Mouse (Mus musculus) embryonic stem cell, embryonic (primary cell): ENCODE measurements around the gene Pkdcc.

Source experiments
- CTCF ChIA-PET, 4 experiments: fragments of 300-600 bp in 2 of 4; fragments of 350-600 bp in 2 of 4; sonication (Branson Sonifier 250); formaldehyde crosslinking; loops; one replicate each; lab custom pipeline; 2022; ENCODE audit warnings: inconsistent platforms in 2 of 4; lab: Charles Lee
- POLR2A ChIA-PET, 4 experiments: fragments of 300-600 bp in 2 of 4; fragments of 350-600 bp in 2 of 4; sonication (Branson Sonifier 250); formaldehyde crosslinking; loops; one replicate each; lab custom pipeline; 2022; ENCODE audit warnings: antibody characterized with exemption in 4 of 4, inconsistent platforms in 1 of 4; lab: Charles Lee

Pkdcc gene

GRCm38 (mm10) chr17:83207296-83207695 lies 7.8 kb upstream of the Pkdcc start:
- CTCF ChIA-PET, result interaction anchor here in 2 of 4 experiments (0.5 to 0.6 kb wide), 2 partner anchors 234 to 458 kb away, joined by 3 read pairs; no protein-coding TSS in a partner anchor
- POLR2A ChIA-PET, result interaction anchor here in 1 of 4 experiments (0.7 kb wide), 1 partner anchor 40 kb away, joined by 3 read pairs; no protein-coding TSS in a partner anchor

DNA sequence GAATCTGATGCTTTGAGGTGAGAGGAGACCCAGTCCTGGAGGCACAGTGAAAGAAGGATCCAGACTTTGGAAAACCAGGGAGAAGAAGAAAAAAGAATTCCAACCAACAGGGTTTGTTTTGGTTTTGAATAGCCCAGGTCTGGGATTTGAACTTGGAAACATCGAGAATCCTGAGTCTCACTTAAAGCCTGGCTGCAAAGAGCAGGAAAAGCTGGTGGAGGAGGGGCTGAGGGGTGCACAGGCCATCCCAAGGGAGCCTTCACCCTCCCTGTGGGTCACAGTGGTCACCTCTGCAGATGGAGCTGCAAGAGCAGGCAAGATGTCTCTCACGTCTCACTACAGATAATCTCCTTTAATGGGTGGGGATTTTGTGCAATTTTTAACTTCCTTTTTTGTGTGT lies 6.6 kb upstream of the Pkdcc start:
- POLR2A ChIA-PET, result interaction anchor here in 1 of 4 experiments (0.6 kb wide), 1 partner anchor 200 kb away, joined by 3 read pairs; no protein-coding TSS in a partner anchor
- CTCF ChIA-PET, result interaction anchor here in 1 of 4 experiments (0.9 kb wide), 1 partner anchor 24 kb away, joined by 3 read pairs; no protein-coding TSS in a partner anchor

DNA sequence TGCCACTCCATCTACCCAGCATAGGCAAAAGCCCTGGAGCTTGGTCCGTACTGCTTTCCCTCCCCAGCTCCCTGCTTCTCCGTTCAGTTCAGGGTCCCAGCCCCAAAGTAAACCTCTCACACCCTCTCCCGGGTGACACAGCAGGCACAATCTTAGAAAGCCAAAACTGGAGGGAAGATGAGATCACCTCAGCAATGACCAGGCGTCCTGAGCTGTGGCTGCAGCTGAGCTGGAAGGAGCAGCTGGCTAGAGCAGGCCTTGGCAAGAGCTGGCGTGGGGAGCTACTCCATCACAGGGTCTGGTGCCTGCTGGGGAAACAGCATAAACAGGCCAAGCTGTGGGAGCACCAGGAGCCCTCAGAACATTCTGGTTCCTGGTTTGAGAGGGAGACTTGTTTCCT lies 4.6 kb upstream of the Pkdcc start:
- POLR2A ChIA-PET, result interaction anchor here in 1 of 4 experiments (0.6 to 1.4 kb wide), 2 partner anchors 14 to 145 kb away, joined by 3 to 4 read pairs; no protein-coding TSS in a partner anchor
- CTCF ChIA-PET, result interaction anchor here in 1 of 4 experiments (0.6 kb wide), 1 partner anchor 178 kb away, joined by 4 read pairs; no protein-coding TSS in a partner anchor

DNA sequence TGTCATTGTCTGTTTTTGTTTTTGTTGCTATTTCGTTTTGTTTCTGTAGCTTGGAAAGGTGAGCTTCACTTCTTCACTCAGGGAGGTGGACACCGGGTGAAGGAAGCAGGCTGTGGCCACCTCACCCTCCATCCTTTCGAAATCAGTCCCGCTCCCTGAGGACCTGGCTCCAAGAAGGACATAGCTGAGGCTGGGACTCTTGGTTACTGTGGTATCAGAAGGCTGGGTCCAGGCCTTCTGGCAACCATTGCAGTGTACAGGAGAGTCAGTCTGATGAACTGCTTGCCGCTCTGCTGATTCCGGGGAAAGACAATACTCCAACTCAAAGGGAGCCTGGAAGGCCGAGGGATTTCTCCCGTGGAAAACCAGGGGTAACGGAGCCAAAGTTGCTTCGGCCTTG lies 3.9 kb upstream of the Pkdcc start:
- CTCF ChIA-PET, result interaction anchor here in 1 of 4 experiments (0.6 kb wide), 2 partner anchors 152 to 177 kb away, joined by 3 to 4 read pairs; no protein-coding TSS in a partner anchor

GRCm38 (mm10) chr17:83212422-83212821 lies 2.7 kb upstream of the Pkdcc start:
- POLR2A ChIA-PET, result interaction anchor here in 1 of 4 experiments (1.3 to 1.5 kb wide), 2 partner anchors 17 to 30 kb away, joined by 3 read pairs; no protein-coding TSS in a partner anchor
- CTCF ChIA-PET, result interaction anchor here in 1 of 4 experiments (0.6 kb wide), 1 partner anchor 17 kb away, joined by 4 read pairs; no protein-coding TSS in a partner anchor

More for the DNA sequence above, 3.9 kb upstream of the Pkdcc start:
- POLR2A ChIA-PET, result interaction anchor here in 2 of 4 experiments (0.5 to 1.4 kb wide), 3 partner anchors 14 to 396 kb away, joined by 3 to 4 read pairs (median 4); no protein-coding TSS in a partner anchor

DNA sequence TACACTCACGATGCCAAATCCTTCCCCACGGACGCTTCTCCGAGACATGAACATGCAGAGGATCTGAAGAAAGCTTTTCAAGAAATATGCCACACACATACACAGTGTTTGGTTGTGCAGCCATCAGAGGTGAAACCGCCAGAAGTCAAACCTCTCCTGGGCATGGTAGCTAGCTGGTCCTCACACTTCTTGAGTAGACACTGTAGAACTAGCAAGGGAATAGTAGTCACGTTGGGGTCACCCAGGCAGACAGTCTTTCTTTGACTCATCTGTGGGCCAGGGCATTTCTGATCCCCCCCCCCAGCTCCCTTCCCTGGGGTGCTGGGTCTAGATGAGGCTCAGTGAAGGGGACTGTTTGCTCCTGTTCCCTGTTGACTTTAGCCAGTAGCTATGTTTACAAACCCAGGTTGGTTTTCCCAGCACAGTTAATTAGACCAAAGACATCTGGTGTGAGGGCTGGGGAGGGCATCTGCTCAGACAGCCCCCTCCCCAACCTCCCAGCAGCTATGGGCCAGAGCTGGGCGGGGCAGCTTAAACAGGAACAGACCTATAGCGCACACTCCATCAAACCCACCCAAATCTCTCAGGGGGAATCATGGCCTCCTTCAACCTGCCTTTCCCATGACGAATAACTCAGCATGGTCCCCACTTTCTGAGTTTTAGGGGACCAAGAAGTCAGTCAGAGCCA lies 1.7 kb upstream of the Pkdcc start:
- POLR2A ChIA-PET, result interaction anchor here in 2 of 4 experiments (1.3 to 2.4 kb wide), 5 partner anchors 11 to 47 kb away, joined by 3 to 12 read pairs (median 4); no protein-coding TSS in a partner anchor
- CTCF ChIA-PET, result interaction anchor here in 3 of 4 experiments (0.5 to 1.3 kb wide), 4 partner anchors 18 to 170 kb away, joined by 3 to 5 read pairs (median 4); no protein-coding TSS in a partner anchor

GRCm38 (mm10) chr17:83214161-83214592 lies 915 bp upstream of the Pkdcc start:
- ChIA-PET CTCF (interaction anchor here (0.5 to 1.3 kb wide), 6 partner anchors 10 to 293 kb away, joined by 3 to 5 read pairs (median 3); no protein-coding TSS in a partner anchor), POLR2A (interaction anchor here in 3 of 4 experiments (0.6 to 2.4 kb wide), 6 partner anchors 10 to 741 kb away, joined by 3 to 12 read pairs (median 4); no protein-coding TSS in a partner anchor)

GRCm38 (mm10) chr17:83215529-83216244 lies 595 bp downstream of the Pkdcc start:
- CTCF ChIA-PET, result interaction anchor here in 2 of 4 experiments (0.5 to 1.5 kb wide), 3 partner anchors 9 to 882 kb away, joined by 3 to 4 read pairs (median 3); no protein-coding TSS in a partner anchor
- POLR2A ChIA-PET, result interaction anchor here (0.5 to 2.4 kb wide), 4 partner anchors 9 to 124 kb away, joined by 3 to 12 read pairs (median 4); no protein-coding TSS in a partner anchor

GRCm38 (mm10) chr17:83216251-83216919 lies 1.3 kb downstream of the Pkdcc start:
- ChIA-PET POLR2A (interaction anchor here in 3 of 4 experiments (0.5 to 1.0 kb wide), 3 partner anchors 8 to 124 kb away, joined by 3 to 5 read pairs (median 4); no protein-coding TSS in a partner anchor), CTCF (interaction anchor here in 2 of 4 experiments (1.3 to 1.5 kb wide), 2 partner anchors 8 to 11 kb away, joined by 3 read pairs; no protein-coding TSS in a partner anchor)

DNA sequence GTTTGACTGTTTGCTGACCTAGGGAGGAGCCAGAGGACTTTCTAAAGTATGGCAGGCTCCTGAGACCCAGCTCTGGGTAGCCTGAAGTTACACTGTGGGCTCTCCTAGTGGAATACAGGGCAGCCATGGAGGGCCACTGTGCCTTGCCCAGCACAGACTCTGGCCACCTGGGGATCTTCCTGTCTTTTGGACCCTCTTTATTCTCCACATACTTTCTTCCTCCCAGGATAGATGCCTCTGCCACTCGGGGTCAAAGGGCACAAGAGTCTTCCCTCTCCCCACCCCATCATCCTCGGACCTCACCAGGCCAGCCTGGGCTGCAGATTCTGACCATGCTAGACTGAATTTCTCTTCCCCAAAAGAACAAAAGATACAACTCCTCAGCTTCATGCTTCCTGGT lies 3.1 kb downstream of the Pkdcc start:
- POLR2A ChIA-PET, result no interaction called here
- CTCF ChIA-PET, result interaction anchor here in 1 of 4 experiments (0.6 kb wide), 1 partner anchor 9 kb away, joined by 3 read pairs; no protein-coding TSS in a partner anchor

DNA sequence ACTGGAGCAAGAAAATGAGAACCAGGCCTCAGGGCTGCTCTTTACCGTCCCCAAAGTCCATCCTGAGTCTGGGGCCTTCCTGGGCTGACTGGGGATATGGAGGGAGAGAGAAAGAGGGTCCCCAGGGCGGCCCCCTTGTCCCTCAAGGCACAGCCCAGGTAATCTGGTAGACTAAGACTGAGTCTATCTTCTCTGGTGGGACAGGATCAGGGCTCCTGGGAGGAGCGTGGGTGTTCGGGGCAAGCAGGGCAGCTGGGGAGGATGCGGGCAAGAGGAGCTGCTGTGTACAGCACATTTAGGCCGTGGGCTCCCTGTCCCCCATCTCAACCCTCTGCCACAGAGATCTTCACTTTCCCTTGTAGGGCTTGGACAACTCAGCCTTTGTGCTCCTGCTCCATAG lies 3.6 kb downstream of the Pkdcc start:
- ChIA-PET CTCF (interaction anchor here in 1 of 4 experiments (0.6 kb wide), 1 partner anchor 9 kb away, joined by 3 read pairs; no protein-coding TSS in a partner anchor), POLR2A (no interaction called here)

DNA sequence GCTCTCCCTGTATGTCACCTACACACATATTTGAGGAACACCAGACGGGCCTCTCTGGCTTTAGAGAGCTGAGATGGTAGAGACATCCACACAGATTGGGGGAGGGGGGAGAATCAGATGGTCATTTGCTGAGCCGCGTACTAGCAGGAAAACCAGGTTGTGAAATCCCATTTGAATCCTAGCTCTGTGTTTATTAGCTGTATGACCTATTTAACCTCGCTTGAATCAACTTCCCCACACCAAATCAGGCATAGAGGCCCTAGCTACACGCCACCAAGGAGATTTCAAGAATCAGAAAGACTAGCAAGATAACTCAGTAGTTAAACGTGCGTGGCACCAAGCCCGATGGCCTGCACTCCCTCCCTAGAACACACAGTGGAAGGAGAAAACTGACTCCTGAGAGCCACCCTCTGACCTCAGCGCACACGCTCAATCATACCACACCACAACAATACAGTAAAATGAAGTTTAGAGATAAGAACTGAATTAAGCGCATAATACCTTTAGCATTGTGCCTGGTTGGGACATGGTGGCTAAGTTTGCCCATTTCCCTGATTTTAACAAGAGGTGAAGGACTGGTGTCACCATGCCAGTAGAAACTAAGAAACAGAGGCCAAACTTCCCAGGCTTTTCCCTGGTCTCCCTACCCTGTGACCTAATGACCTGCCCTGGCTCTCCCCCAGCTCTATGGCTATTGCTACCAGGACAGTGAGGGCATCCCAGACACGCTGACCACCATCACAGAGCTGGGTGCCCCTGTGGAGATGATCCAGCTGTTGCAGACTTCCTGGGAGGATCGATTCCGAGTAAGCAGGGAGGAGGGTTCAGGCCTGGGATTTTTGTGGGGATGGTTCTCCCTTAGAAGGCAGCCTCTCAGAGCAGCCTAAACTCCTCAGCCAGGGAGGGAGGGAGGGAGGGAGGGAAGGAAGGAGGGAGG lies 4.5 kb downstream of the Pkdcc start:
- ChIA-PET CTCF (no interaction called here), POLR2A (interaction anchor here in 2 of 4 experiments (0.5 to 0.7 kb wide), 2 partner anchors 10 to 503 kb away, joined by 3 to 4 read pairs; no protein-coding TSS in a partner anchor)

DNA sequence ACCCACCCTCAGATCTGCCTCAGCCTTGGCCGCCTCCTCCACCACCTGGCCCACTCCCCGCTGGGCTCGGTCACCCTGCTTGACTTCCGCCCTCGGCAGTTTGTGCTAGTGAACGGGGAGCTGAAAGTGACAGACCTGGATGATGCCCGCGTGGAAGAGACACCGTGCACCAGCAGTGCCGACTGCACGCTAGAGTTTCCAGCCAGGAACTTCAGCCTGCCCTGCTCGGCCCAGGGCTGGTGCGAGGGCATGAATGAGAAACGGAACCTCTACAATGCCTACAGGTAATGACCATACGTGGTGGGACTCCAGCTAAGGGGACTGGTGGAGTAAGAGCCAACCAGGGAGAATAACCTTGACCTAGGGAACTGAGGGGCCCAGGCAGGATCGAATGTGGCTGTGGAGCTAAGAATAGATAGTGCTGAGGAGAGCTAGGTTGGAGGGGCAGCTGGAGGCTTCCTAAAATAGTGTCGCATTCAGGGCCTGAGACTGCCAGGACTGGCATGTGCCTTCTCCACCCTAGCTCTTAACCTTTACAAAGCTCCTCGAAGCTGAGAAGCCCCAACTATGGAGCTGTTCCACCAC lies 6.0 kb downstream of the Pkdcc start:
- ChIA-PET CTCF (no interaction called here), POLR2A (no interaction called here)

DNA sequence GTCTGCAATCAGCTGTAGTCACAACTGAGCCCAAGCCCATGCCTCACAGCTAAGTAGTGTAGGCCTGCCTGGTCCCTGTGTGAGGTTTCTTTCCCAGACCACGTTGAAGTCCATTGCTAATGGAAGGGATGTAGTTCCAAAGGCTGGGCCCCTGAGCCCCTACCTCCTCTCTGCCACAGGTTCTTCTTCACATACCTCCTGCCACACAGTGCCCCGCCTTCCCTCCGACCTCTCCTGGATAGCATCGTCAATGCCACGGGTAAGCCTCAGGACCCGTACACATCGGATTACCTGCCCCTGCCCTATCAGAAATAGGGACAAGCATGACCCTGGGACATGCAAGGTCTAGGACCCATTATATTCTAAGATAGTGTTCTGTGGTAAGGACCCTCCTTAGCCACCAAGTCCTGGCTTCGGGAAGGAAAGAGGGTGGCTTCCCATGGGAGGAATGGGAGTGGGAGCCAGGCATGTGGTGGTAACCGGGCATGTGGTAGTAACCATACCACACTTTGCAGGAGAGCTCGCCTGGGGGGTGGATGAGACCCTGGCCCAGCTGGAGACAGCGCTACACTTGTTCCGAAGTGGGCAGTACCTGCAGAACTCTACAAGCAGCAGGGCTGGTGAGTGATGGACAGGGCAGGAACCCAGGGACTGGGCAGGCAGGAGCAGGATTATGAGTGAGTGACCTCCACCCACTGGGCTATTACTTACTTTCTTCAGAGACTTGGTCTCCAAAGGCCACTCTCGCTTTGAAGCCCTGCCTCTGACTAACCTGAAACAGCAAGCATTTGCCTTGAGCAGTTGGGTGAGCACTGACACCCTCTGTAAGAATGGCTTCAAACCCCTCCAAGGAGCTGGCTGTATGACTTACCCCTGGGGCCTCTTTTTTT lies 6.8 kb downstream of the Pkdcc start:
- ChIA-PET POLR2A (interaction anchor here in 3 of 4 experiments (0.5 to 0.7 kb wide), 4 partner anchors 261 to 902 kb away, joined by 3 to 4 read pairs (median 4); no protein-coding TSS in a partner anchor), CTCF (no interaction called here)

DNA sequence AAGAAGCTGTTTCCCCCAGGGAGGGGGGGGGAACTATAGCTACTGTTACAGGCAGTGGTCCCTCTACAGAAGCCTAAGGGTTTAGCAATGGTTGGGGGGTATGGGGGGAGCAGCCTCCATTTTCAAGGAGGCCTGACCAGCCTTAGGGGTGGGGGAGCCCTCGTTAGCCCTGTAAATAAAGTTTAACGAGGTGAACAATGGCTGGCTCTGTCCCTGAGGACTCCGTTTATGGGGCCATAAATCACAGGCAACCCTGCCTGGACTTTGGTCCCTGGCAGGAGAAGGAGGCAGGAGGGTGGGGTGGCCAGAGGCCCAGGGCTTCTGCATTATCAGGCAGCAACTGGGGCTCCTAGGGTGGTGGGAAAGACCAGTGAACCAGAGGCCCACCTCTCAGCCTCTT lies 7.6 kb downstream of the Pkdcc start:
- CTCF ChIA-PET, result no interaction called here
- POLR2A ChIA-PET, result interaction anchor here in 3 of 4 experiments (0.5 to 0.8 kb wide), 4 partner anchors 20 to 902 kb away, joined by 3 to 4 read pairs (median 4); no protein-coding TSS in a partner anchor
